Mouse (Mus musculus): ENCODE results near the gene Adck1.
"Not testable (repeated sequence)": the region's sequence is repeated elsewhere in the genome, so short reads cannot be mapped to it uniquely, and the experiment has no call there.

The Adck1 gene

DNA sequence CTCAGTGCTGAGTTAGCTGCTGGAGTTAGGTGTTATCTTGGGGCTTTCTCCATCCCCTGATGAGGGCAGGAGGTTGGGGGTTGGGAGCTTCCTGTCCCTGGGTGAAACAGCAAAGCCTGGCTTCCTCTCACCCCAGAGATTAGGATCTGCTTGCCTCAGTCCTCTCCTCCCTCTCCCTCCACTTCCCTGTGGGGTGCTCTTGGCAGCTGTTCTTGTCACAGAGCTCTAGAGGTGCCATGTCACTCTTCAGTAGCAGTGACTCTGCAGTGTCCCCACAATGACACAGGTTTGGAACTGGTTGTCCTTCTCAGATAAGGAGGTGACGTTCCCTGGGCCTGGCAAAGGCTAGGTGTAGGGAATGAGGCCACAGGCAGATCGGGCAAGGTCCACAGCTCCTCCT is 68.4 kb downstream of the Adck1 start:
- DNase-seq = no peak

DNA sequence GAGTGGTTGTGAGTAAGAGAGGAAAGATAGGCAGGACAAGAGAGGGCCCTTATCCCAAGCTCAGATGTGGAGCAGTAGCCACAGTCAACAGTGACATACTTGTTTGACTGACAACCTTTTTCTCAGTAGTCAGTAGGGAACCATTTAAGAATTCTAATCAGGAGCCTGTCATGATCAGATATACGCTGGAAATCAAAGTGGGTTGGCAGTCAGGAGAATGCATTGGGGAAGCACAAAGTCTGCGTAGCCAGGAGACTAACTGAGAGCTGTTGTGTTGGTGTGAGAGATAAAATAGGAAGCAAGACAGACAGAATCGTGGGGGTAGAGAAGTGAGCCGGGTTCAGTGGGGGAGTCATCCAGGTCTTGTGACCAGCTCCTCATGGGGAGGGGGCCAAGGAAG is 71.9 kb downstream of the Adck1 start:
- DNase-seq = no peak

DNA sequence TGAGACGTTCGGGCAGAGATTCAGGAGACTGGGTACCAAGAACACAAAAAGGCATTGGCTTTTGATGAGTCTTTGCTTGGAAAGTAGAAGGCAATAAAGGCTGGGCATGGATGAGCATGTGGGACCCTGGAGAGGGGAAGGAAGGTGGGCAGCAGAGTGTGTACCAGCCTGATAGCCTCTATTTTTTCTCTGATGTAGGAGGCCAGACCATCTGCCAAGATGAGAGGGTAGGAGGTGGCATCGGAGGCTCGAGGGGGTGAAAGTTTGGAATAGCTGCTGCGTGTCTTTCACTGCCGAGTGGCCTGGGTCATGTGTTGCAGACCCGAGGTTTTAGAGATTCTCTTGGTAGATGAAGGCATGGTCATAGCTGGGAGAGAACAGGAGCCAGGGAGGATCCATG is 72.8 kb downstream of the Adck1 start:
- no peak for DNase-seq

DNA sequence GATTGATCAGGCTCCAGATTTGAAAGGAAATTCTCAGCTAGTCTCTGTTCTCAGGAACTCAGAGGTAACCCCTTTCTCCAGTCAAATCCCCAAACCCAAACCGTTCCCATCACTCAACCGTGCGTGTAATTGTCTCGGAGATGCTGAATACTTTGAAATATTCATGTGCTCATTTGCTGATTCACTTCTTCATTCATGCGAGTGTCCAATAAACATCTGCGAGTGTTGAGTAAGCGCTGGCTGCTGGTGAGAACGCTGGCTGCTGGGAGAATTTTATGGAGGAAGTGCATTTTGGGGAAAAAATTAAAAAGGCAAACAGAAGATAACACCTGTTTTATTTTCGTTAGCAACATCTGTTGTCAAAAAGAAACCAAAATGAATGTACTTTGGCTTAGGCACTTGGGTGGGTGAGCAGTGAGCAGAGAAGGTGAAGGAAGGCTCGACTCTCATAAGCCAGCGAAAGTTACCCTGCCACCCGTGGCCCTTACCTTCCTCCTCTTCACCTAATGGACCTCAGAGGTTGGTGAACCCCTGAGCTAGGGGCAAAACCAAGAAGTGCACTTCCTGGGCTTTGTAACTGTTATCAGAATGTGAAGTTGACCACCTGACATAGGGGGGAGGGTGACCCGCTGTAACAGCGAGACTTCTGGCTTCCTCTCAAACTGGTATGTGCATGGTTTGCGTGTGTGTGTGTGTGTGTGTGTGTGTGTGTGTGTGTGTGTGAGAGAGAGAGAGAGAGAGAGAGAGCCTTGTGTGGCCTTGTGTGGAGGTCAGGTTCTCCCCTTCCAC is 76.8 kb downstream of the Adck1 start:
- no peak for DNase-seq

DNA sequence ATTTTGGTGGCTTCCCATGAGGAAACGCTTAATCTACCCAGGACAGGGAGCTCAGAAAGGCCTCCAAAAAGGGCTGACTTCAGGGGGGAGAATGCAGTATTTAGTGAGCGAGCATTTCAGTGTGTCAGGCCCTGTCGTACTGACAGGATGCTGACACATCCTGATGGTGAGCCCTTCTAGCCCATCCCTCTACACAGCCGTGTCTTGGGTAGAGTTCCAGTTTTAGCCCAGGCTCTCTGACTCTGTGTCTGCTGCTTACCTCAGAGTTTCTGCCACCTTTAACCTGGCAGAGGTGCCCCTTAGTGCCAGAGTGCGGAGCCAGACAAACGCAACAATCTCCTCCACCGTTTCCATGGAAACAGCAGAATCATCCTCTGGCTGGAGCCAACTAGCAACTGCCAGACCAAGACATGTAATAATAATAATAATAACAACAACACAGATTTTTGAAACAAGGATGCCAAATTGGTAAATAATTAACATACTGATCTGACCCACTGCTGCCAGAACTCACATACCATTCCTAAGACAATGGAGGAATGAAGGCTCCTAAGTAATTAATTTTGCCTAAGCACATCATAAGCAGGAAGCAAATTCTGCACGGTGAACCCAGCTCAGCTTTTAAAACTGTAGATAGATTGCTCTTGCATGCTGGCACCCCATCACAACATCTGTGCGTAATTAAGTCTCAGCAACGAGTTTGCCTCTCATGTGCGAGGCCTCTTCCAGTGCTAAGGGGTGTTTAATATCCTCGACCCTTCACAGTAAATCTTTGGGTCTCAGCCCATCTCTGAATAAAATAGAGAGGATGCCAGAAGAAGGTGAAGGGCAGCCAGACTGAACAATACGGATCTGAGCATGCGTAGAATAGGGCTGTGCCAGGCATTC is 81.8 kb downstream of the Adck1 start:
- DNase-seq = no peak

DNA sequence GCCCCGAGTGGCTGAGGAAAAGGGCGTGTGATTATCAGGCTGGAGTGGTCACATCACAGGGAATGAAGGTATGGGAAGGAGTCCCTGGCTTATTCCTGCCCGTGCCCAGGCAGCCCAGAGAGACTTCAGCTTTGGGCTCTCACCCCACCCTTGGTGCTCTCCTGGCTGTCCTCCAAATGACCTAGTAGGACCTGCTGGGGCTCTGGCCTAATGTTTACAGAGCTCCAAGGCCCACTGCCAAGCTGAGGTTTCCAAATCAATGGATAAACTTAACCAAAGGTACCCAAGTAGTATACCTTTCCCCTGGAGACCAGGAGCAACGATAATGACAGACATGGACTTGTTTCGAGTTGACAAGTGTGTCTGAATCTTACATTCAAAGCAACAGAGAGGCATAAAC is 83.7 kb downstream of the Adck1 start:
- DNase-seq = peak; percentile 35

DNA sequence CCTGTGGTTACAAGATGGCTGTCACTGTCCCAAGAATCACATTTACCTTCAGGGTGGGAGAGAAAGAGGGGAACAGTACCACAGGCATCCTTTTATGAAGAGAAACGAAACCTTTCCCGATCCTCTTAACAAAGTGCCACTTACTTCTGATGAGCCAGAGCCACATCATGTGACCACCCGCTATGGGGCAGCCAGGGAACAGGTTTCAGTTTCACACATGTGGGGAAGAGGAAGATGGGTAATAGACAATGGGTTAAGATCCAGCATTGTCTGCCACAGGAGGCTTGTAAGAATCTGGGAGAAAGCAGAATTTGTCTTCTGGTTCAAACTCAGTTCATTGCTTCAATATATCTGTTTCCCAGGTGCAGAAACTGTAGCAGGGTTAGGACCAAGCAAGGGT is 85.1 kb downstream of the Adck1 start:
- DNase-seq = no peak

DNA sequence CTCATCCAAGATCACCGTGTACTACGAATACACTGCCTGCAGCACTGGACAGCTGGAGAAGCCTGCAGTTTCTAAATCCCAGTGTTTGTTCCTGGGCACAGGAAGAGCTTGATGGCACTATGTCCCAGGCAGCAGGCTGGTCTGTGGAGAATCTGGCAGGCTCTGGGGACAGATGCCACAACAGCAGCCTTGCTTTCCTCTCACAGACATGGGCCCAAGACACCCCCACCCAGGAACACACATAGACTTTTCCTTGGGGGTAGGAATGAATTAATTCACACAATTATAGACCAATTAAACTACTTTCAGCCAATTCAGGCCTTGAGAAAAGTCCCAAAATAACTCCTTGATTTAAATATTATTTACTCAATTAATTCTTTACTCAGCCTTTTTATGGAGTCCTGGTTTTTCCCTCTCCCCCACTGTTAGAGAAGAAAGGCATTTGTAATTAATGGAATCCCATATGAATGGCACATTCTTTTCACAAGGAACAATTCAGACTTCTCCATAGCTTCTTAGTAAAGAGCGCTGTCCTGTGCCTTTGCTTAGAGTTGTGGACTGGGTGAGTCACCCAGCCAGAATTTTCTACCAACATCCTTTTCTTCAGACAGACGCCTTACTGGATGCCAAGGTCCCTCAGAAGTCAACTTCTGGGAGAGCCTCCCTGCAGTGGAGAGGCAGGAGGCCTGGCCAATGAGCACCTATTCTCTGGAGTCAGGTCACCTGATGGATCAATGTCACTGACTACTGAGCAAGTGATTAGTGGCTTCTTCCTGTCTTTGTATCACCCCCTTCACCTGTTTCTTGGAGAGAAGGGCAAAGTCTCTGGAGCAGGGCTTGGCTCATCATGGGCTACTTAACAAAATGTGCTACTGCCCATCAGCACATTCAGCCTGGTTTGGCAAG is 90.6 kb downstream of the Adck1 start:
- no peak for DNase-seq

DNA sequence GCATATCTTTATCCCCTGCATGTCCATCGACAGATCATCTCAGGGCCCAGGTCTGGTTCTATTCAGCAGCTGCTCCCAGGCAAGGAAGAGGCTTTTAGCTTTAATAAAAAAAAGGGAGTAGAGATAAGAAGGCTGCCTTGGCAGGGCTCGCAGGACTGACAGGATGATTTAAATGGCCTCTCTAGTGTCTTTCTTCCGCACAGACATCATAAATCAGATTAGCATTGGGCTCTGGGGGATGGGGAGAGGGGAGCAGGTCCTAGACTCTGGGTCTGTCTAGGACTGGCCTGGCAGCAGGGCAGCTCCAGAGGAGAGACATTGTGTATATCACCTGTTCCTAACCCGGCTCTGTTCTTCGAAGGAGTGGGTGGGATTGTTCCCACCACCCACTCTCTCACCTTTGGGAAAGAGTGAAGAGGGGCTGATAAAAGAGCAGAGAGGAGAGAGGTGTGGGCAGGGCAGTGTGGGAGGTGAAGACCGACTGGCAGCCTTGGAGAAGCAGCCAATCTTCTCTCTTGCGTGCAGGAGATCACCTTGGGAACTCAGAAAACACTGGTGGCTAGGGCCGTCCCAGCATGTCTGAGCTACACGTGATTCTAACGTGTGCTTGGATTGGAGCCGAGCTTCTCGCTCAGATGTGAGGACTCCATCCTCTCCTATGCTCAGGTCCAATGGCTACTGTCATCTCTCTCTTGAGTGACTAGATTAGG is 94.5 kb downstream of the Adck1 start:
- no peak for DNase-seq

DNA sequence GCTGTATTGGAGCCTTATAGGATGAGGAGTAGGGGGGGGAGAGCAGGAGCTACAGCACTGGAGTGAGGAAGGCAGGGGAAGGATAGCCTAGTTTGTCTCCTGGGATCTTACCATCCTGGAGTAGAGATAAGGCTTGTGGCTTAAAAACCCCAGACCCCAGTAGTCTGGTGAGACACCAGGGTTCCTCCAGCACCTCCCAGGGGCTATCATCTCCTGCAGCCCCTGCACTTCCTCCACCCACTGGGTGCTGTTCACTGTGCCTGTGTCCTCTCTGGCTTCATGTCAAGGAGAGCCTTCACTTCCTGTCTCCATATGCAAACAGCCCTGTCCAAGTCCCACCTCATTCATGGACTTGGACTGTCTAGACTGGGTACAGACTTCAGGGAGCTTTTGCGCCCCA is 96.7 kb downstream of the Adck1 start:
- no peak for DNase-seq

DNA sequence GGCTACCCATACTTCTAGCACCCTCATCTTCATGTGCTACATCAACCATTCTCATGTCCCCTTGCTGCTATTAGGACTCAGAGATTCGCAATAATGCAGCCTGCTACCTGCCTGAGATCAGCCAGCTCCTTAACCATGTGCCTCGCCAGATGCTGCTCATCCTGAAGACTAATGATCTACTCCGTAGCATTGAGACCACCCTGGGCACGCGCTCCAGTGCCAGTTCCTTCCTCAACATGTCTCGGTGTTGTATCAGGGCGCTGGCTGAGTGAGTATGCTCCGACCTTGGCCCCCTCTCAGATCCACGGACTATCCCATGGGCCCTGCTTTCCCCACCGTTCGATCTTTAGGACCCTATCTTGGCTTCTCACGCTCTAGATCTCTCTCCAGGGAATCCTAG is 98.6 kb downstream of the Adck1 start:
- DNase-seq = no peak

DNA sequence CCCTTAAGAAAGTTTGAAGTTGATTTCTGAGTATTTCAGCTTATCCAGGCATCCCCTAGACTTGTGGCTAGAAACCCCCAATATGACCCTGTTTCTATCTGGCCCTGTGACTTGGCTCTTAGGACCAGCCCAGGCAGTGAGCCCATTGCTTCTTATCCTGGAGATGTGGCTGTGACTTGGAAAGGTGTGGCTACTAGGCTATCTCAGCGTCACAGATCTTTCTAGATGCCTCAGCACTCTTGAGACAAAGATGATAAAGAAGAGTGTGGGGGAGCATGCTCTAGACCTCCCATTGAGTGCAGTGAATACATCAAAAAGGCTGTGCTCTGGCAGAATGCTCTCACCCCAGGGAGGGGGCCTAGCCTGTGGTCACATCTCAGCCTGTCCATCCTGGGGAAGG is 99.1 kb downstream of the Adck1 start:
- DNase-seq = no peak

DNA sequence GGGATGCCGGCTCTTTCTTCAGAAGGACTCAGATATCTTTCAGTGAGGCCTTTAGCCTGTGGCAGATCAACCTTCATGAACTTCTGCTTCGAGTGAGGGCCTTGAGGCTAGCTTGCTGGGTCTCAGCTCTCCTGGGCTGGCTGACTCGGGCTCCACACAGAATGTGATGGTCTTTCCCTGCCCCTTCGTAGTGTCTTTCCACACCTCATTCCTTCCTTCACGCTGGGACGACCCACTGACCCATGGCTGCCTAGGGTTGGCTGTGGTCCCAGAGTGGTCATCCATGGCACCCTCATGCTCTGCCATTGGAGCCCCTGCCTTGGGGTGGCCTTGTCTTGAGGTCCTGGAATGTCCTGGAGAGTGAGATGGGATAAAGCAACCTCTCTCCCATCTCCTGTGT is 100.7 kb downstream of the Adck1 start:
- no peak for DNase-seq

DNA sequence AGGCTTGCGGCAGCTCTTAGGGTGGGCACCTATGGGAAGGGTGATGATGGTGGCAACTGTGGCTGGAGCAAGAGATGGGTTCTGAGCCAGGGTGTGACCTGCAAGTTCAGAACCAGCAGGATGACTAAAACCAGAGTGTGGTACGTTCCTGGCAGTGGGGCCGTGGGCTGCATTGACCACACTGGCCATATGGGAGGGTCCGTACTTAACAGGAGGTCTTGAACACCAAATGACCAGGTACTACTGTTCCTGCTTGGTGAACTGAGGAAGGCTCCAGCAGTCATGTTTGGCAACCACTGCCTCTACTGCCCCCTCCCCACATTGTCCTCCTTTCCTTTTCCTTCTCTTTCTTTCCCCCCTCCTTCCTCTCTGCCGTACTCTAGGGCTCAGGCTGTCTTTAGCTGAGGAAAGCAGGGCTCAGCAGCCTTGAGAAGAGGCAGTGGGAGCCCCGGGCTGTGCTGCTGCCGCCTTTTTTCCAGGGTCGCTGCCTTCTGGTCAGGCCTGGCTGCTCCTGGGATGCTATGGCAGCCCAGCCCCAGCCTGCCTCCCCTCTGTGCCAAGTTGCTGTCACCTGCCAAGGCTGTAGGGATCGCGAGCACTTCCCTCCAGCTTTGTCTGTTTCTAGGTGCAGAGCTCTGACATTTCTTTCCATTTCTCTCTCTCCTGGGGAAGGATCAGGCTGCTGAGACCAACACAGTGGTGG is 103.4 kb downstream of the Adck1 start:
- no peak for DNase-seq

DNA sequence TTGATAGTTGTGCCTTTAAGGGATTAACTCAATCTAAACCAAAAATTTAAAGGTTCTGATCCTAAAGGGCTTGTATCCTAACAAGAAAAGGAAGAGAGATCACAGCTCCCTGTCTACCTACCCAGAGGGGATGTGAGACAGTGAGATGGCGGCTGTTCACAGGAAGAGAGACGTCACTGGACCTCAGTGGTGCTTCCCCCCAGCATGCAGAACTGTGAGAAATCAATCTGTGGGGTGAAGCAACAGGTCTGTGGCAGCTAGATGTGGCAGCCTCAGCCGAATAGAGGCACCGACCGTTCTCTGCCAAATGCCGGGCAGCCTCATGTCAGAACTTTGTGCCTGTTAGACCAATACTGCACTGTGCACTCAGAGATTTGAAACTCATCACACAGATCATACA is 106.4 kb downstream of the Adck1 start:
- DNase-seq = no peak

DNA sequence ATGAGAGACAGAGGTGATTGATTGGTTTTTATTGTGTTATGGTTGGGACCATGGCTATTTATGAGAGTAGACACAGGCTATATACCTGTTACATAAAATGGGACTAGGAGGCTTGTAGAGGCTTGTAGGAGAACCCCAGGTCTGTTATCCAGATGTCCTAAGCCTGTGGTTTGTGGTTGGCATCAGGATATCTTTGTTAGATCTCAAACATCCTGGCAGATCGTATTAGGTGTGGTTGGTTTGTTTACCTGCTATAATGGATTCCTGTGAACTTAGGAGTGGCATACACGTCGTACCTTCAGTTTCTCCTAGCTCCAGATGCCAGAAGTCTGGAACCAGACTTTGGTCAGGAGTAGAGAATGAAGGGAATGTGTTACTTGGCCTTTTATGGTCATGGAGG is 106.9 kb downstream of the Adck1 start:
- DNase-seq = no peak

DNA sequence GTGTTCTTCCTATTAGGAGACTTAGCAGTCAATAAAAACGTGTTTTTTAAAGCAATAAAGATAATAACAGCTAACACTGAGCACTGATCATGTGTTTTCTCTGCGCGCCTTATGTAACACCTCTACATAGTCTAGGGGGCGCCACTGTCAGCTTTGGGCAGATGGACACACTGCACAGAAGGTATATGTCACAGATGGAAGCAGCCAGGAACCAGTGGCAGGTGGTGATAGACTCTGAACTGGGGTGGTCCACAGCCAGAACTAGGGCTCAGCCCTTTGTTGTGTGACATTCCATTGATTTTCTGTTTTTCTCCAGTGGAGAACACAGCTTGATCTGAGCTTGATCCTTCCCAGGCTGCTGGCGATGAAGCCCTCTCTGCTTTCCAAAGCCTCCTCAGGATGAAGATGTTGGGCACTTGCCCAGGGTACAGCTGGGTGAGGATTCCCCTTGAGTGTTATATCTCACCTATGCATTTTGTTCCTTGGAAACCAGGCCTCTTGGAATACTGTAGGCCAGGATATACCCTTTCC is 107.6 kb downstream of the Adck1 start:
- DNase-seq = no peak

DNA sequence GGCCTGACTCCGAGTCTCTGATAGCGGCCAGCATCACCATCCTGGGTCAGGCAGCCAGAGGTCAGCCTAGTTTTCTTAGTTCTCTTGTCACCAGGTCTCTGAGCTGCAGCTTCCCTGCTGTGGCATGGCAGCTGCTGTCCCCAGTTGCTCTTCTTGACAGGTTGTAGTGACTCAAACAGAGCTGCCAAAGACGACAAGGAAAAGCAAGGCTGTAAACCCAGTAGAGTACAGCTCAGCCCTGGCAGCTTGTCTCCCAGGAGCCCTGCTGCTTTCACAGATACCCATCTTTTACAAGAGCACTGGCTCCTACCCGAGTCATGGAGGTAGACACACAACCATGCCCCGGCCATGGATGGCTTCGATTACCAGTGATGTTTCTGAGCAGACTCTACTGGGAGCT is 108.3 kb downstream of the Adck1 start:
- no peak for DNase-seq

DNA sequence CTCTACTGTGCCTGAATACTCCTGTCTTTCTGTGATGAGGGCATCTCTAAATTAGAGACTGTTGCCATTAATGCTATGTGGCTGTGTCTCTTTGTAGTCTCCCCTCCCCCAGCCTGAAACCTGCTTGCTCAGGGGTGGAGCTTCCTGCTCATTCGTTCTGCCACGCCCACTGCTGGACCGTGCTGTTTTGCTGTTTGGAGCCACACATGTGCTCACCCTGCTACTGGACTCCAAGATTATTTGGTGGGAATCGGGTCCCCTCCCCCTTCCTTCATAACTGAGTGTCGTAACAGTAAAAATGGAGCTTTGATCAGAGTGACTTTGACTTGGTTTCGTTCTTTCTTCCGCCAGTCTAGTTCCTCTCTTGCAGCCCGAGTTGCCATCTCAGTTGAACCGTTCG is 111.5 kb downstream of the Adck1 start:
- DNase-seq = not testable (repeated sequence)

DNA sequence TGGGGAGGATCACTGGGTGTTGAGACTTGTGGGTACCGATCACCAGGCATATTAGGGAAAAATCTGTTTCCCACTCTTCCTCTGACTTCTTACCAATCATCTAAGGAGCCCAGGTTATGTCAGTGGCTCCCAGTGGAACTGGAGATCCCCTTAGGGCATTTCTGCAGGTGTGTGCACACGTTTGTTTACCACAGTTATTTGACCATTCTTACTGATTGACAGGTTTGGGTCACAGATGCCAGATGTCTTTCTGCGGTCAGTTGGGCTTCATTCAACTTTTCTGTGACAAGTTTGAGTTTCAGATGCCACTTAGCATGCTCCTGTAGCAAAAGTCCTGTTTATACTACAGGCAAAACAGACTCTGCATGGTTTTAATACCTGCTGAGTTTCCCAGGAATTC is 112.5 kb downstream of the Adck1 start:
- DNase-seq = no peak

DNA sequence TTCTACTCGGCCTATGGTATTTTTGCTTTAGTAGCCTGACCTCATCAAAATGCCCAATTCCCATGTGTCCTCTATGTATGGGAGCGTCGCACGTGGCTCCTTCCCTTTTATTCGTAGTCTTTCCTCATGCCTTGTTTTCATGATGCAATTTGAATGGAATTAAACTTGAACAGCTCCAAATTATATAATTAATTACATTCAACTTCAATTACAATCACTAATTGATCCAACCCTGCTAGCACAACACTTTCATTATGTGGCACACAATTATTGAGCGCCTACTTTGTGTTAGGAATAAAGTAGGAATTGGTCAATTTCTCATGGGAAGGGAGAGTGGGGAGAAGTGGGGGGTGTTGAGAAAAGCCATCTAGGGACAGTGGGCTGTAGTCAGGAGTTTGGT is 113.4 kb downstream of the Adck1 start:
- DNase-seq = no peak

DNA sequence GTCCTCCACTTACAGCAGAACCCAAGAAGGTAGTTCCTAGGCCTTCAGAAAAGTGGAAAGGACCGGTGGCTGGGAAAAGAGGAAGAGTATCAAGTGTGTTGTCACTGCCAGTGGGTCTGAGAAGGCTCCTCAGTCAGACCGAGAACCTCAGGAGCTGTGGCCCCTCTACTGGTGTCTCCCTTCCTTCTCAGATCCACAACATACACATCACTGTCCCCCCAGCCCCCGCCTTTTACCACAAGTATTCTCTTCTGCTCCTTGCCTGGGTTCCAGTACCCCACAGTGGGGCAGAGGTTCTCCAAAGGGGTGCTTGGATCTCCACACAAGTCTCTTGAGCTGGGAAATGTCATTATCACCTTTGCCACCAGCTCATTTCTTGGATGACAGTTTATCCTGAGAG is 115.5 kb downstream of the Adck1 start:
- DNase-seq = no peak
